Mouse (Mus musculus): ENCODE results near the gene Epb41l1. TPM values are rescaled to one million over a fixed set of nuclear protein-coding genes. Genes with fewer than 3 reads are reported as not detected.
"Not testable (repeated sequence)": the region's sequence is repeated elsewhere in the genome, so short reads cannot be mapped to it uniquely, and the experiment has no call there.

Gene Epb41l1
- polyA plus RNA-seq, 1 experiment: 4.9 TPM

DNA sequence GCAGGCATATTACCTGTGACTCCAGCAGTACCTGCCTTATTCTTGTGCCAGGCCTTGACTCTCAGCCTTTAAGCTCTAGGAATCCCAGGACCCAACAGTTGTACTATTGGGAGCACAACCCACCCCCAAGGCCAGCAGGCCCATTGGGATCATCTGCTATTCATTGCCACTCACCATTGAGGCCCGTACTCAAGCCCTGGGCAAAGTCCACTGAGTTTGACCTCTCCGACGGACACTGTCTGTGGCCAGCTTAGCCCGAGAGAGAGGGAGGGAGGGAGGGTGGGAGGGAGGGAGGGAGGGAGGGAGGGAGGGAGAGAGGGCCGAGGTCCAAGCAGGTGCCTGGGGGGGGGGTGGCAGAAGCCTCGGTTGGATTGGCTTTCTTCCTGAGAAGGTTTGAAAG lies 91.9 kb downstream of the Epb41l1 start:
- Histone ChIP-seq H3K27ac (ENCODE audit: control insufficient read depth, insufficient read depth, low read length) (no peak overlapping the region), H3K27me3 (ENCODE audit: control insufficient read depth, insufficient read depth, low read length) (no peaks in the 10 kb centered on the region), H3K36me3 (ENCODE audit: control insufficient read depth, insufficient read depth, low read length) (no peaks in the 10 kb centered on the region), H3K4me3 (ENCODE audit: control insufficient read depth, insufficient read depth, low read length) (no peak overlapping the region), H3K4me1 (replicated peaks; ENCODE audit: control insufficient read depth, insufficient read depth, low read length) (no peaks in the 10 kb centered on the region)
- no peak for DNase-seq
- TF ChIP-seq POLR2A (IDR thresholded peaks at IDR 0.05; ENCODE audit: control insufficient read depth, extremely low read depth, insufficient read depth, low read length, poor library complexity) (no peak), CTCF (IDR thresholded peaks at IDR 0.05; ENCODE audit: borderline replicate concordance, control insufficient read depth, extremely low read depth, insufficient read depth, low read length, poor library complexity) (no peak)
- WGBS: 95% methylated on average over 5 of the region's 6 CpGs

DNA sequence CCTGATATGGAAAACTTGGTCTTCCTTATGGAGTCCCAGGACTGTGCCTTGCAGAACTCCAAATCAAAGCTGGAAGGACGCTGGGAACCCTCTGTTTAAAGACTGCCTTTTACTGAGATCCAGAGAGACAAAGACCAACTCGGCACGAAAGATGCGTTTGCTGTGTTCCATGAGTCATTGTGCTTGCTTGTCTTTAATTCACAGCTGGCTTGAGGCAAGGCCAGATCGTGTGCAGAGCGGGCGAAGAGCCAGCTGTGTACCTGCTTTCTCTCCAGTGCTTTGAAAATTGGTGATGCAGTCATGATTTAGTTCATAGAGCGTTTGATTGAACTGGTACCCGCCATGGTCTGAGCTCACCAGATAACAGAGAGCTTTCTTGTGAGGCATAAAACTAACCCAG lies 94.4 kb downstream of the Epb41l1 start:
- no peak for DNase-seq
- no peaks in the 10 kb centered on the region for H3K4me1 ChIP-seq (replicated peaks; ENCODE audit: control insufficient read depth, insufficient read depth, low read length)
- H3K36me3 ChIP-seq (ENCODE audit: control insufficient read depth, insufficient read depth, low read length): no peaks in the 10 kb centered on the region
- TF ChIP-seq CTCF (IDR thresholded peaks at IDR 0.05; ENCODE audit: borderline replicate concordance, control insufficient read depth, extremely low read depth, insufficient read depth, low read length, poor library complexity) (no peak), POLR2A (IDR thresholded peaks at IDR 0.05; ENCODE audit: control insufficient read depth, extremely low read depth, insufficient read depth, low read length, poor library complexity) (no peak)
- H3K27me3 ChIP-seq (ENCODE audit: control insufficient read depth, insufficient read depth, low read length): no peaks in the 10 kb centered on the region
- 93% methylated on average over 9 of the region's 9 CpGs for WGBS
- no peak overlapping the region for H3K27ac ChIP-seq (ENCODE audit: control insufficient read depth, insufficient read depth, low read length)
- H3K4me3 ChIP-seq (ENCODE audit: control insufficient read depth, insufficient read depth, low read length): no peak overlapping the region

DNA sequence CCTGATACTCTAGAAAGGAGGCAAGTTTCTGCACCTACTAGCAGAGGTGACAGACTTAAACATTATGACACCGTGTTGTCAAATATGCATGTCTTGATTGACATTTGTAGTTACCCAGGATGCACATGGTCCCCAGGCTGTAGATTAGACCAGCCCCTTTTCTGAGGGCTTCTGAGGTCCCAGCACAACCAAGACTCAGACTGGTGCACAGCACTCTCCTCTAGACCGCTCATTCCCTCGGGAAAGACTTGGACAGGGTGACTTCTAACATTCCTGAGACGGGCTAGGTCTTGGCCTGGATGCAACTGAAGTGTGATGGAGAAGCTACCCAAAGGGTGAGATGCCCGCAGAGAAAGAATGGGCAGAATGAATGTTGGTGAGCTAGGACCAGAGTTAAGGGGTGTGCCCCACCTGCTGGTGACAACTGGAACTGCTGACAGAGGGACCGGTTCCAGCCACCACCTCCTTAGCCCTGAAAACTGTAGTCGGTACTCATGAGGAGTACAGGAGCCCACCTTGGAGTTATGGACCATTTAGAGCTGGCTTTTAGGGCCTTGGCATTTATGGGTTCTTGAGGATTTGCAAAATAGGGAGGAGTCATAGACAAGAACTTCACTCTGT lies 95.0 kb downstream of the Epb41l1 start:
- WGBS: 24% methylated on average over 7 of the region's 7 CpGs
- H3K36me3 ChIP-seq (ENCODE audit: control insufficient read depth, insufficient read depth, low read length): no peaks in the 10 kb centered on the region
- H3K27ac ChIP-seq (ENCODE audit: control insufficient read depth, insufficient read depth, low read length): no peak overlapping the region
- TF ChIP-seq CTCF (IDR thresholded peaks at IDR 0.05; ENCODE audit: borderline replicate concordance, control insufficient read depth, extremely low read depth, insufficient read depth, low read length, poor library complexity) (peak; percentile 77; the same call in 1 of the 2 replicates), POLR2A (IDR thresholded peaks at IDR 0.05; ENCODE audit: control insufficient read depth, extremely low read depth, insufficient read depth, low read length, poor library complexity) (no peak)
- H3K27me3 ChIP-seq (ENCODE audit: control insufficient read depth, insufficient read depth, low read length): no peaks in the 10 kb centered on the region
- H3K4me3 ChIP-seq (ENCODE audit: control insufficient read depth, insufficient read depth, low read length): no peak overlapping the region
- peak; percentile 70 for DNase-seq
- no peaks in the 10 kb centered on the region for H3K4me1 ChIP-seq (replicated peaks; ENCODE audit: control insufficient read depth, insufficient read depth, low read length)

DNA sequence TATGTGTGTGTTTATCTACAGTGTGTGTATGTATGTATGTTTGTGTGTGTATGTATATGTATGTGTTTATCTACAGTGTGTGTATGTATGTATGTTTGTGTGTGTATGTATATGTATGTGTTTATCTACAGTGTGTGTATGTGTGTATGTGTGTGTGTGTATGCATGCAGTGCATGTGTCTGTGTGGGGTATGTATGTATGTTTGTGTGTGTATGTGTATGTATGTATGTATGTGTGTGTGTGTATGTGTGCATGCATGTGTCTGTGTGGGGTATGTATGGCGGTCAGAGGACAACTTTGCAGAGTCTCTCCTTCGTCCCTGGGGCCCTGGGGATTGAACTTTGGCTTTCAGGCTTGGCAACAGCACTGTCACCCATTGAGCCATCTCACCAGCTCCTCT lies 96.0 kb downstream of the Epb41l1 start:
- H3K27me3 ChIP-seq (ENCODE audit: control insufficient read depth, insufficient read depth, low read length); H3K27ac ChIP-seq (ENCODE audit: control insufficient read depth, insufficient read depth, low read length); DNase-seq; H3K4me1 ChIP-seq (replicated peaks; ENCODE audit: control insufficient read depth, insufficient read depth, low read length); H3K36me3 ChIP-seq (ENCODE audit: control insufficient read depth, insufficient read depth, low read length); H3K4me3 ChIP-seq (ENCODE audit: control insufficient read depth, insufficient read depth, low read length): not testable (repeated sequence)
- WGBS: 86% methylated on average over 2 of the region's 2 CpGs

DNA sequence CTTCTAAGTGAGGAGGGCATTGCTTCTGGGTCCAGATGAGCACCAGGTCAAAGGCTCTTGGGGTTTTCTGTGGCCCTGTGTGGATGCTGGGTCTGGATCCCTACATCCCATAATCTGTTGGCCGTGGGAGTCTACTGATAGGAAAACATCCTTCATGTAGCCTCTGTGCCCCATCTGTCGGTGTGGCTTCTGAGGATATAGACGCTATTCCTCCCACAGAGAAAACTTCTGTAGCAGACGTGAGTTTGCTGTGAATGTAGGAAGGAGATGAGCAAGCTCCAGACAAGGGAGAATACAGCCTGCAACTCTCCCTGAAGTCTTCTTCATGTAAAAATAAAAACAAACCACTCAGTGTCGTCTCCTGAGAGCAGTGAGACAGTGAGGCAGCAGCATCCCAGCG lies 97.6 kb downstream of the Epb41l1 start:
- H3K4me3 ChIP-seq (ENCODE audit: control insufficient read depth, insufficient read depth, low read length): no peak overlapping the region
- no peaks in the 10 kb centered on the region for H3K4me1 ChIP-seq (replicated peaks; ENCODE audit: control insufficient read depth, insufficient read depth, low read length)
- H3K27ac ChIP-seq (ENCODE audit: control insufficient read depth, insufficient read depth, low read length): no peak overlapping the region
- TF ChIP-seq CTCF (IDR thresholded peaks at IDR 0.05; ENCODE audit: borderline replicate concordance, control insufficient read depth, extremely low read depth, insufficient read depth, low read length, poor library complexity) (no peak), POLR2A (IDR thresholded peaks at IDR 0.05; ENCODE audit: control insufficient read depth, extremely low read depth, insufficient read depth, low read length, poor library complexity) (no peak)
- no peak for DNase-seq
- no peaks in the 10 kb centered on the region for H3K36me3 ChIP-seq (ENCODE audit: control insufficient read depth, insufficient read depth, low read length)
- no peaks in the 10 kb centered on the region for H3K27me3 ChIP-seq (ENCODE audit: control insufficient read depth, insufficient read depth, low read length)
- 96% methylated on average over 6 of the region's 6 CpGs for WGBS

DNA sequence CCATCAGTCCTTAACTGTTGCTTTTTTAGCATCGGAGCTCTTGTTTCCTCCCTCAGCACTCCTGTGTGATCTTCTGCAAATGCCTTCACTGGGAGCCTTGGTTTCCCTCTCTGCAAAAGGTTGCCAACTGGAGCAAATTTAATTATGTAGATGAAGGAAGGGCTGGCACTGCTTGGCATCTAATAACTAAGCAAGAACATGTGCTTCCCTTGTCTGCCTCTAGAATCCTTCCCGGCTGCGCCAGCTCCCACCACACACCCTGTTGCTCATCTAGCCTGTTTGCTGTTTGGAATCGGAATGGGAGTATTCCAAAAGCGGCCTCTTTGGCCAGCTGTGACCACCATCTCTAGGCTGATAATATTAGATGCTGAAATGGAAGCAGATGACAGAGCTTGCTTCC lies 98.9 kb downstream of the Epb41l1 start:
- no peaks in the 10 kb centered on the region for H3K27me3 ChIP-seq (ENCODE audit: control insufficient read depth, insufficient read depth, low read length)
- no peaks in the 10 kb centered on the region for H3K36me3 ChIP-seq (ENCODE audit: control insufficient read depth, insufficient read depth, low read length)
- H3K4me1 ChIP-seq (replicated peaks; ENCODE audit: control insufficient read depth, insufficient read depth, low read length): no peaks in the 10 kb centered on the region
- no peak overlapping the region for H3K4me3 ChIP-seq (ENCODE audit: control insufficient read depth, insufficient read depth, low read length)
- WGBS: 96% methylated on average over 5 of the region's 5 CpGs
- DNase-seq: no peak
- TF ChIP-seq POLR2A (IDR thresholded peaks at IDR 0.05; ENCODE audit: control insufficient read depth, extremely low read depth, insufficient read depth, low read length, poor library complexity): no peak
- no peak for TF ChIP-seq CTCF (IDR thresholded peaks at IDR 0.05; ENCODE audit: borderline replicate concordance, control insufficient read depth, extremely low read depth, insufficient read depth, low read length, poor library complexity)
- H3K27ac ChIP-seq (ENCODE audit: control insufficient read depth, insufficient read depth, low read length): no peak overlapping the region

DNA sequence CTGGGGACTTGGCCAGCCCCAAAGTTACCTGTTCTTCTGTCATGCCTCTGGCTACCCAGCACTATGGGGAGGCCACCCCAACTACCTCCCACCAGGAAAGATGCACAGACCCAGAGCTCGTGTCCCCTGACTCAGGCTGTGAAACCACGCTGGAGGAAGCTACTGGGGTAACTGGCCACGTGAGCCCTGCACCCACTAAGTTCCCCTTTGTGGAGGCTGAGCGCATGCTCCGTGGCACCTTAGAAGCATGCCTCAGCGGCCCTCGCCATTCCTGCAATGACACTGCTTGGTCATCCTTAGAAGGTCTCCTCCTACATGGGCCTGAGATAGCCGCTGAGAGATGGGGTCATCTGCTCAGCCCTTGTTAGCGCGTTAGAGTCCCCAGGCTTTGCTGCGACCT lies 102.3 kb downstream of the Epb41l1 start:
- Histone ChIP-seq H3K4me3 (ENCODE audit: control insufficient read depth, insufficient read depth, low read length) (no peak overlapping the region), H3K27me3 (ENCODE audit: control insufficient read depth, insufficient read depth, low read length) (no peaks in the 10 kb centered on the region)
- DNase-seq: no peak

More for the DNA sequence above, 102.3 kb downstream of the Epb41l1 start:
- no peaks in the 10 kb centered on the region for H3K4me1 ChIP-seq (replicated peaks; ENCODE audit: control insufficient read depth, insufficient read depth, low read length)
- no peak for TF ChIP-seq CTCF (IDR thresholded peaks at IDR 0.05; ENCODE audit: borderline replicate concordance, control insufficient read depth, extremely low read depth, insufficient read depth, low read length, poor library complexity)
- TF ChIP-seq POLR2A (IDR thresholded peaks at IDR 0.05; ENCODE audit: control insufficient read depth, extremely low read depth, insufficient read depth, low read length, poor library complexity): no peak
- no peaks in the 10 kb centered on the region for H3K36me3 ChIP-seq (ENCODE audit: control insufficient read depth, insufficient read depth, low read length)
- no peak overlapping the region for H3K27ac ChIP-seq (ENCODE audit: control insufficient read depth, insufficient read depth, low read length)
- 40% methylated on average over 11 of the region's 11 CpGs for WGBS
